Mouse (Mus musculus) mouse embryonic stem cell (cell line): Measurements from ENCODE around the gene Tm2d1.
"Not testable (repeated sequence)": the region's sequence is repeated elsewhere in the genome, so short reads cannot be mapped to it uniquely, and the experiment has no call there.

ENCODE experiments used
- in situ Hi-C, 2 experiments: fragments of 300-500 bp; cut with MboI; formaldehyde crosslinking; loops; 1 replicate in 1 of 2; 3 replicates in 1 of 2; pipeline ENCODE4 v1.14.3; 2019 to 2020; ENCODE audit warnings: low sequenced_read_pairs in 2 of 2, low pct_unique_long_range_greater_than_20kb in 1 of 2, mixed read lengths in 1 of 2; ENCODE audit not compliant: unreplicated experiment in 1 of 2

Gene Tm2d1

GRCm38 (mm10) chr4:98382716-98383424 is at the start of gene Tm2d1:
Gene Tm2d1 (minus strand): TSS chr4:98383306.
- in situ Hi-C loops: no loop called here

- in situ Hi-C loops: no loop called here
Observed at GRCm38 (mm10) chr4:98428371-98428770, 45.3 kb upstream of the Tm2d1 start.

- in situ Hi-C loops: not testable (repeated sequence)
Observed at GRCm38 (mm10) chr4:98415150-98415549, 32.0 kb upstream of the Tm2d1 start.

- in situ Hi-C loops: no loop called here
Observed at GRCm38 (mm10) chr4:98408455-98408854, 25.3 kb upstream of the Tm2d1 start.

GRCm38 (mm10) chr4:98404412-98404811 is 21.3 kb upstream of the Tm2d1 start:
- in situ Hi-C loops: no loop called here

GRCm38 (mm10) chr4:98403492-98403891 is 20.4 kb upstream of the Tm2d1 start:
- in situ Hi-C loops: no loop called here

GRCm38 (mm10) chr4:98401584-98401962 is 18.5 kb upstream of the Tm2d1 start:
- in situ Hi-C loops: no loop called here

- in situ Hi-C loops: no loop called here
Observed at GRCm38 (mm10) chr4:98400926-98401583, 17.9 kb upstream of the Tm2d1 start.

- in situ Hi-C loops: no loop called here
Observed at GRCm38 (mm10) chr4:98395690-98396437, 12.8 kb upstream of the Tm2d1 start, which contains the start of gene Patj. Gene Patj (plus strand): TSS chr4:98395785.

- in situ Hi-C loops: no loop called here
Observed at GRCm38 (mm10) chr4:98395346-98395689, 12.2 kb upstream of the Tm2d1 start.

- in situ Hi-C loops: no loop called here
Observed at GRCm38 (mm10) chr4:98385036-98385435, 1.9 kb upstream of the Tm2d1 start.

- in situ Hi-C loops: no loop called here
Observed at GRCm38 (mm10) chr4:98376943-98377342, 6.2 kb downstream of the Tm2d1 start.

- in situ Hi-C loops: no loop called here
Observed at GRCm38 (mm10) chr4:98375401-98375800, 7.7 kb downstream of the Tm2d1 start.

GRCm38 (mm10) chr4:98358034-98358809 is 24.9 kb downstream of the Tm2d1 start:
- in situ Hi-C loops: no loop called here

- in situ Hi-C loops: no loop called here
Observed at GRCm38 (mm10) chr4:98348580-98348979, 34.5 kb downstream of the Tm2d1 start.

- in situ Hi-C loops: no loop called here
Observed at GRCm38 (mm10) chr4:98345783-98346182, 37.3 kb downstream of the Tm2d1 start.

- in situ Hi-C loops: loop anchor here in 1 of 2 experiments (10.0 kb wide), 1 partner anchor 365 kb away; no protein-coding TSS in a partner anchor
Observed at GRCm38 (mm10) chr4:98339992-98340564, 43.0 kb downstream of the Tm2d1 start.
